Mouse (Mus musculus) CD4-positive, CD25-positive, alpha-beta regulatory T cell, adult 4 months (primary cell): Measurements from ENCODE around the gene Fgfr1op2. TPM values are rescaled to one million over a fixed set of nuclear protein-coding genes. Genes with fewer than 3 reads are reported as not detected.

Experiments
- ATAC-seq: one replicate; pipeline ENCODE4 v1.8.0; 2017
- polyA plus RNA-seq, 2 experiments: library from polyadenylated mRNA; unstranded; fragments of 100-300 nt; shearing (Covaris generic); gene quantifications; one replicate each; pipeline ENCODE4 v1.2.1; 2017

The Fgfr1op2 gene
- polyA plus RNA-seq, 2 experiments from 2014 or later = 107 to 113 TPM

GRCm38 (mm10) chr6:146611385-146611784, 34.4 kb downstream of the Fgfr1op2 start:
- no peak for ATAC-seq

- no peak for ATAC-seq
These were observed 34.9 kb downstream of the Fgfr1op2 start for GRCm38 (mm10) chr6:146611897-146612296.

- no peak for ATAC-seq
These were observed 35.7 kb downstream of the Fgfr1op2 start for GRCm38 (mm10) chr6:146612736-146613135.

- no peak for ATAC-seq
These were observed 36.9 kb downstream of the Fgfr1op2 start for GRCm38 (mm10) chr6:146613907-146614306.

- ATAC-seq = no peak
These were observed 37.5 kb downstream of the Fgfr1op2 start for GRCm38 (mm10) chr6:146614541-146614940.

- ATAC-seq = no peak
These were observed 38.9 kb downstream of the Fgfr1op2 start for GRCm38 (mm10) chr6:146615891-146616290.

GRCm38 (mm10) chr6:146616670-146617069, 39.7 kb downstream of the Fgfr1op2 start:
- ATAC-seq = no peak

- no peak for ATAC-seq
These were observed 51.1 kb downstream of the Fgfr1op2 start for GRCm38 (mm10) chr6:146628123-146628522.

- ATAC-seq = no peak
These were observed 53.1 kb downstream of the Fgfr1op2 start for GRCm38 (mm10) chr6:146629781-146630756.

- no peak for ATAC-seq
These were observed 54.0 kb downstream of the Fgfr1op2 start for GRCm38 (mm10) chr6:146630961-146631360.

GRCm38 (mm10) chr6:146631847-146632246, 54.8 kb downstream of the Fgfr1op2 start:
- ATAC-seq = no peak

GRCm38 (mm10) chr6:146632403-146632802, 55.4 kb downstream of the Fgfr1op2 start:
- ATAC-seq = no peak

GRCm38 (mm10) chr6:146633097-146633496, 56.1 kb downstream of the Fgfr1op2 start:
- no peak for ATAC-seq

GRCm38 (mm10) chr6:146633629-146634014, 56.6 kb downstream of the Fgfr1op2 start:
- ATAC-seq = no peak

- peak; percentile 85 for ATAC-seq
These were observed 57.2 kb downstream of the Fgfr1op2 start for GRCm38 (mm10) chr6:146634015-146634722.

- peak; percentile 29 for ATAC-seq
These were observed 58.0 kb downstream of the Fgfr1op2 start for GRCm38 (mm10) chr6:146634759-146635606.

GRCm38 (mm10) chr6:146636482-146636881, 59.5 kb downstream of the Fgfr1op2 start:
- ATAC-seq = no peak

- no peak for ATAC-seq
These were observed 63.3 kb downstream of the Fgfr1op2 start for GRCm38 (mm10) chr6:146640068-146640965.

GRCm38 (mm10) chr6:146640991-146641390, 64.0 kb downstream of the Fgfr1op2 start:
- no peak for ATAC-seq

- peak; percentile 13 for ATAC-seq
These were observed 64.7 kb downstream of the Fgfr1op2 start for GRCm38 (mm10) chr6:146641621-146642210.
